Mouse (Mus musculus) spleen, adult 2 months (tissue): ENCODE measurements around the gene Ryr3.

ENCODE experiments used
- CTCF ChIP-seq: fragments of 200-500 bp; IDR thresholded peaks from 2 replicates; pipeline ENCODE4 v1.5.1; 2011; ENCODE audit warnings: mild to moderate bottlenecking, inconsistent platforms; ENCODE audit not compliant: insufficient read depth, insufficient read length, insufficient replicate concordance; ENCODE audit errors: extremely low read depth
- POLR2A ChIP-seq: fragments of 200-500 bp; IDR thresholded peaks from 2 replicates; pipeline ENCODE4 v1.6.1; 2011; ENCODE audit warnings: low read depth, low read length, inconsistent platforms

- TF ChIP-seq CTCF (no peak), POLR2A (no peak)
Measured at GRCm38 (mm10) chr2:113168096-113168495, 48.8 kb downstream of the Ryr3 start.
